Mouse (Mus musculus) heart, postnatal 0 days (tissue): ENCODE measurements around the gene Ing4. TPM values are rescaled to one million over a fixed set of nuclear protein-coding genes. Genes with fewer than 3 reads are reported as not detected.
A peak's percentile ranks its signal among the peaks of the same experiment; 100 is the strongest.

Experiments used
- ATAC-seq: fragments of 200-750 bp; cut with Nextera tagmentation; 2 replicates; pipeline ENCODE4 v1.8.0; 2017; ENCODE audit warnings: low read depth, moderate number of reproducible peaks, moderate library complexity; ENCODE audit not compliant: insufficient read depth
- DNase-seq: peaks from one replicate; pipeline ENCODE4 v3.0.0-alpha.2; 2016; ENCODE audit warnings: low spot score
- H3K27ac ChIP-seq: fragments of 300-500 bp; sonication (generic); 2 replicates; pipeline ENCODE4 v1.5.1; 2014; ENCODE audit warnings: low read depth, mild to moderate bottlenecking
- H3K27me3 ChIP-seq: fragments of 300-500 bp; sonication (generic); 2 replicates; pipeline ENCODE4 v1.6.1; 2014; ENCODE audit warnings: low read length, mixed read lengths; ENCODE audit not compliant: control insufficient read depth, insufficient read depth
- H3K36me3 ChIP-seq: fragments of 300-500 bp; sonication (generic); replicated peaks from 2 replicates; pipeline ENCODE4 v1.6.1; 2014; ENCODE audit warnings: low read length, mixed read lengths; ENCODE audit not compliant: control insufficient read depth, insufficient read depth
- H3K4me1 ChIP-seq: fragments of 300-500 bp; sonication (generic); 2 replicates; pipeline ENCODE4 v1.6.1; 2014; ENCODE audit warnings: antibody characterized with exemption; ENCODE audit not compliant: control insufficient read depth, insufficient read depth
- H3K4me2 ChIP-seq: fragments of 300-500 bp; sonication (generic); 2 replicates; pipeline ENCODE4 v1.6.1; 2014; ENCODE audit warnings: low read depth, mild to moderate bottlenecking, low read length, moderate library complexity
- H3K4me3 ChIP-seq: fragments of 300-500 bp; sonication (generic); 2 replicates; pipeline ENCODE4 v1.5.1; 2014; ENCODE audit warnings: low read depth, low read length
- H3K9ac ChIP-seq: fragments of 300-500 bp; sonication (generic); replicated peaks from 2 replicates; pipeline ENCODE4 v1.6.1; 2014; ENCODE audit warnings: low read depth, low read length, mixed read lengths
- H3K9me3 ChIP-seq: fragments of 300-500 bp; sonication (generic); replicated peaks from 2 replicates; pipeline ENCODE4 v1.6.1; 2016; ENCODE audit warnings: low read length; ENCODE audit not compliant: control insufficient read depth
- CTCF ChIP-seq: IDR thresholded peaks from 2 replicates; pipeline ENCODE4 v1.5.1; 2016; ENCODE audit warnings: antibody characterized with exemption, control low read depth, low read depth
- EP300 ChIP-seq: IDR thresholded peaks from 2 replicates; pipeline ENCODE4 v1.6.1; 2016; ENCODE audit warnings: antibody characterized with exemption, low read depth
- WGBS: fragments of 180-500 bp; shearing (Covaris S2); extraction: QIAGEN DNeasy Blood & Tissue Kit; methylation state at CpG from one replicate; pipeline ENCODE4 v1.1.7; 2014; 5-methylcytosine and 5-hydroxymethylcytosine counted together
- polyA plus RNA-seq: library from polyadenylated mRNA; unstranded; fragments of >200 nt; fragmentation: Nextera tagmentation; extraction: Ambion mirVana; gene quantifications from 2 replicates; pipeline ENCODE4 v1.2.1, GENCODE M21; 2015
- total RNA-seq: library from RNA; depleted of rRNA; stranded (reverse); fragments of >200 nt; gene quantifications from 2 replicates; pipeline ENCODE4 v1.2.3, GENCODE M21; 2014; ENCODE audit warnings: low replicate concordance

Ing4 gene
- total and polyA plus RNA-seq, 2 experiments from 2014 or later: 41.9 to 54.1 TPM

- DNase-seq: no peak
- Histone ChIP-seq H3K27me3 (no peaks in the 10 kb centered on the region), H3K4me1 (peaks cover 13% of the 10 kb centered on the region), H3K9ac (no peak overlapping the region), H3K27ac (no peak overlapping the region), H3K9me3 (no peaks in the 10 kb centered on the region), H3K4me3 (no peak overlapping the region), H3K36me3 (peaks cover 28% of the 10 kb centered on the region), H3K4me2 (no peak overlapping the region)
- TF ChIP-seq CTCF (no peak), EP300 (no peak)
- 67% methylated on average over 7 of the region's 7 CpGs for WGBS
- no peak for ATAC-seq
Observed at GRCm38 (mm10) chr6:125041047-125041446, 1.5 kb downstream of the Ing4 start.

- Histone ChIP-seq H3K4me3 (no peak overlapping the region), H3K4me2 (no peak overlapping the region), H3K9ac (no peak overlapping the region), H3K27me3 (no peaks in the 10 kb centered on the region), H3K36me3 (peaks cover 25% of the 10 kb centered on the region), H3K4me1 (peaks cover 13% of the 10 kb centered on the region), H3K9me3 (no peaks in the 10 kb centered on the region), H3K27ac (no peak overlapping the region)
- no peak for ATAC-seq
- no peak for TF ChIP-seq EP300
- no peak for TF ChIP-seq CTCF
- 74% methylated on average over 7 of the region's 7 CpGs for WGBS
- no peak for DNase-seq
Observed at GRCm38 (mm10) chr6:125042081-125042480, 2.5 kb downstream of the Ing4 start.

- DNase-seq: peak; percentile 84
- H3K4me1 ChIP-seq: no peaks in the 10 kb centered on the region
- H3K36me3 ChIP-seq: peaks cover 69% of the 10 kb centered on the region
- peak; percentile 67; the same call in 1 of the 2 replicates for ATAC-seq
- H3K9me3 ChIP-seq: no peaks in the 10 kb centered on the region
- TF ChIP-seq CTCF (peak; percentile 91), EP300 (no peak)
- H3K4me2 ChIP-seq: no peak overlapping the region
- no peak overlapping the region for H3K27ac ChIP-seq
- H3K9ac ChIP-seq: no peak overlapping the region
- H3K27me3 ChIP-seq: no peaks in the 10 kb centered on the region
- WGBS: 26% methylated on average over 5 of the region's 5 CpGs
- H3K4me3 ChIP-seq: no peak overlapping the region
Observed at GRCm38 (mm10) chr6:125046691-125047090, 7.1 kb downstream of the Ing4 start.

- Histone ChIP-seq H3K4me2 (no peak within 1 kb of the TSS), H3K9me3 (no peaks in the 10 kb centered on the region), H3K27ac (no peak within 1 kb of the TSS), H3K9ac (no peak within 1 kb of the TSS), H3K4me3 (no peak within 1 kb of the TSS), H3K36me3 (peaks cover 80% of the 10 kb centered on the region), H3K4me1 (no peaks in the 10 kb centered on the region), H3K27me3 (no peaks in the 10 kb centered on the region)
- ATAC-seq (no peak), DNase-seq (no peak)
- 49% methylated on average over 20 of the region's 20 CpGs for WGBS
- TF ChIP-seq CTCF (no peak), EP300 (no peak)
Observed at GRCm38 (mm10) chr6:125049678-125050077, 10.1 kb downstream of the Ing4 start, which contains the start of gene Acrbp. Acrbp (plus strand) TSS chr6:125049689.

GRCm38 (mm10) chr6:125051237-125051636, 11.7 kb downstream of the Ing4 start:
- ATAC-seq (no peak), DNase-seq (no peak)
- no peak overlapping the region for H3K4me3 ChIP-seq
- H3K9me3 ChIP-seq: no peaks in the 10 kb centered on the region
- 62% methylated on average over 5 of the region's 5 CpGs for WGBS
- TF ChIP-seq CTCF: peak; percentile 22
- no peak for TF ChIP-seq EP300
- no peaks in the 10 kb centered on the region for H3K4me1 ChIP-seq
- H3K27ac ChIP-seq: no peak overlapping the region
- H3K4me2 ChIP-seq: no peak overlapping the region
- H3K27me3 ChIP-seq: no peaks in the 10 kb centered on the region
- peaks cover 73% of the 10 kb centered on the region for H3K36me3 ChIP-seq
- H3K9ac ChIP-seq: no peak overlapping the region

- Histone ChIP-seq H3K4me3 (no peak overlapping the region), H3K4me1 (no peaks in the 10 kb centered on the region), H3K9me3 (no peaks in the 10 kb centered on the region), H3K27me3 (no peaks in the 10 kb centered on the region), H3K9ac (no peak overlapping the region), H3K4me2 (no peak overlapping the region), H3K27ac (no peak overlapping the region), H3K36me3 (no peaks in the 10 kb centered on the region)
- no peak for TF ChIP-seq EP300
- no peak for TF ChIP-seq CTCF
- 22% methylated on average over 6 of the region's 6 CpGs for WGBS
- no peak for DNase-seq
- no peak for ATAC-seq
Observed at GRCm38 (mm10) chr6:125061493-125061892, 21.9 kb downstream of the Ing4 start.
